Mouse (Mus musculus) liver, adult 2 months (tissue): ENCODE measurements at regions not wholly inside any gene's neighbourhood (a gene's known extent, or its start where the extent isn't known, plus 50 kb on each side); places are given as distances from the start of the nearest gene placed in this dataset.

Source experiments
- CTCF ChIP-seq: fragments of 200-500 bp; IDR thresholded peaks from 2 replicates; pipeline ENCODE4 v1.5.1; 2011; ENCODE audit warnings: low read depth, low read length, control low read depth
- POLR2A ChIP-seq: fragments of 200-500 bp; IDR thresholded peaks from 2 replicates; pipeline ENCODE4 v1.6.1; 2011; ENCODE audit warnings: low read length, control low read depth; ENCODE audit not compliant: insufficient read depth; ENCODE audit errors: extremely low read depth

DNA sequence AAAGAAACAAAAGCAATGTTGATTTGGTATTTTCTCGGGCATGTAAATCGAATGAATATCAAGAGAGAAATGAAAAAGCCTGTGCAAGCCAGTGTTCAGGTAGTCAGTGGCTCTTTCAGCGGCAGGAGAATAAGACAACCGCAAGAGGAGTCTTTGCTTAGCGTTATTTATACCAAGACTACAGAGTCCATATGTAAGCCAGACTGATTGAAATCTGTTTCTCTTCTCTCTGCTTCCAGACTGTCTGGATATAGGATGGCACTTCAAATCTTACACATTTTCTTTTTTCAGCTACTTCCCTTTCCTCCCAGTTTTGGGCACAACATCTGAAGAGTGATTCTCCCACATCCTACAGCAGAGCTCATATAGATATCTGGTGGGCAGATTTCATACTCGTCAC is 105.9 kb upstream of the Tmco5 start:
- TF ChIP-seq POLR2A: no peak
- no peak for TF ChIP-seq CTCF
